Mouse (Mus musculus) testis, adult 2 months (tissue): Measurements from ENCODE around the gene Hectd3. TPM values are rescaled to one million over a fixed set of nuclear protein-coding genes. Genes with fewer than 3 reads are reported as not detected.
A peak's percentile ranks its signal among the peaks of the same experiment; 100 is the strongest.

Source experiments
- H3K27ac ChIP-seq: fragments of 200-500 bp; 2 replicates; pipeline ENCODE4 v1.5.1; 2012; ENCODE audit warnings: low read depth, low read length; ENCODE audit not compliant: control insufficient read depth, insufficient read depth
- H3K27me3 ChIP-seq: fragments of 200-500 bp; 2 replicates; pipeline ENCODE4 v1.6.1; 2012; ENCODE audit warnings: mild to moderate bottlenecking, low read length, moderate library complexity; ENCODE audit not compliant: control insufficient read depth, insufficient read depth
- H3K36me3 ChIP-seq: fragments of 200-500 bp; 2 replicates; pipeline ENCODE4 v1.6.1; 2012; ENCODE audit warnings: mild to moderate bottlenecking, low read length; ENCODE audit not compliant: control insufficient read depth, insufficient read depth
- H3K4me1 ChIP-seq: fragments of 200-500 bp; 2 replicates; pipeline ENCODE4 v1.6.1; 2012; ENCODE audit warnings: low read length; ENCODE audit not compliant: control insufficient read depth, insufficient read depth
- H3K4me3 ChIP-seq: fragments of 200-500 bp; 2 replicates; pipeline ENCODE4 v1.5.1; 2012; ENCODE audit warnings: low read depth, mild to moderate bottlenecking, low read length, moderate library complexity, mixed read lengths; ENCODE audit not compliant: control insufficient read depth
- CTCF ChIP-seq: fragments of 200-500 bp; IDR thresholded peaks from 2 replicates; pipeline ENCODE4 v1.5.1; 2012; ENCODE audit warnings: low read depth, mild to moderate bottlenecking, inconsistent platforms, low read length, moderate library complexity; ENCODE audit not compliant: control insufficient read depth, insufficient read depth, insufficient replicate concordance
- POLR2A ChIP-seq: fragments of 200-500 bp; IDR thresholded peaks from 2 replicates; pipeline ENCODE4 v1.6.1; 2012; ENCODE audit warnings: low read depth, mild to moderate bottlenecking, inconsistent platforms, low read length, moderate library complexity; ENCODE audit not compliant: control insufficient read depth
- polyA plus RNA-seq: library from polyadenylated mRNA; depleted of rRNA; stranded (reverse); fragments of >200 nt; gene quantifications from 2 replicates; pipeline ENCODE4 v1.2.3, GENCODE M21; 2012

Hectd3 gene
- polyA plus RNA-seq, 1 experiment: 10.9 TPM

DNA sequence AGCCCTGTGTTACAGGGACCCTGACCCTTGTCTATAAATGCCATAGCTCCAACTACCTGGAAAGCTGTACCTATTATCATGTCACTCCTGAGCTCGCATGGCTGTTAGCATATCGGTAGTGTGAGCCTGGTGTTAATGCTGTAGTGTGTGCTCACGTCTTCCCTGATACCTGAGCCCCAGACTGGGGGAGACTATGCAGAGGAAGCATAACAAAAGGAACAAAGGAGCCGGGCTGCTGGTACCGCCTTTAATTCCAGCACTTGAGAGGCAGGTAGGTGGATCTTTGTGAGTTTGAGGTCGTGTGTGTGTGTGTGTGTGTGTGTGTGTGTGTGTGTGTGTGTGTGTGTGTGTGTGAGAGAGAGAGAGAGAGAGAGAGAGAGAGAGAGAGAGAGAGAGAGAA is 5.4 kb upstream of the Hectd3 start:
- H3K36me3 ChIP-seq: no peaks in the 10 kb centered on the region
- H3K4me3 ChIP-seq: no peak overlapping the region
- H3K27me3 ChIP-seq: no peaks in the 10 kb centered on the region
- TF ChIP-seq POLR2A (no peak), CTCF (no peak)
- peaks cover 15% of the 10 kb centered on the region for H3K4me1 ChIP-seq
- no peak overlapping the region for H3K27ac ChIP-seq

DNA sequence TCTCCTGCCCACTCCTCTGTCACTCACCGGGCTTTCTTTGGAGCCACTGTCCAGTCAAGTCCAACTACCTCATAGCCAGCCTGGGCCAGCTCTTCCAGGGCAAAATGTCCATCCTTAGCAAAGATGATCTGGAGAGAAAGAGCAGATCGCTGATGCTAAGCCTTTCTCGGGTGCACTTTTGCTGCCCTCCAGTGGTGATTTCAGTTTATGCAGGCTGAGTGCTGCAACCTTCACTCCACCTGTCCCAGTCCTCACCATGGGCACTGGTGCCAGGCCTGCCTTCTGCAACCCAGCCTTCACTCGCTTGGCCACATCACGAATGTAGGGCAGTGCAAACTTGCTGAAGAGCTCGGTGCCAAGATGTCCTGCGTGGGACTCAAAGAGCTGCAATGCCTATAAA is 3.8 kb upstream of the Hectd3 start:
- Histone ChIP-seq H3K4me1 (peaks cover 23% of the 10 kb centered on the region), H3K4me3 (no peak overlapping the region), H3K27ac (no peak overlapping the region), H3K27me3 (no peaks in the 10 kb centered on the region), H3K36me3 (no peaks in the 10 kb centered on the region)
- TF ChIP-seq CTCF (peak; percentile 79; the same call in 1 of the 2 replicates), POLR2A (no peak)

DNA sequence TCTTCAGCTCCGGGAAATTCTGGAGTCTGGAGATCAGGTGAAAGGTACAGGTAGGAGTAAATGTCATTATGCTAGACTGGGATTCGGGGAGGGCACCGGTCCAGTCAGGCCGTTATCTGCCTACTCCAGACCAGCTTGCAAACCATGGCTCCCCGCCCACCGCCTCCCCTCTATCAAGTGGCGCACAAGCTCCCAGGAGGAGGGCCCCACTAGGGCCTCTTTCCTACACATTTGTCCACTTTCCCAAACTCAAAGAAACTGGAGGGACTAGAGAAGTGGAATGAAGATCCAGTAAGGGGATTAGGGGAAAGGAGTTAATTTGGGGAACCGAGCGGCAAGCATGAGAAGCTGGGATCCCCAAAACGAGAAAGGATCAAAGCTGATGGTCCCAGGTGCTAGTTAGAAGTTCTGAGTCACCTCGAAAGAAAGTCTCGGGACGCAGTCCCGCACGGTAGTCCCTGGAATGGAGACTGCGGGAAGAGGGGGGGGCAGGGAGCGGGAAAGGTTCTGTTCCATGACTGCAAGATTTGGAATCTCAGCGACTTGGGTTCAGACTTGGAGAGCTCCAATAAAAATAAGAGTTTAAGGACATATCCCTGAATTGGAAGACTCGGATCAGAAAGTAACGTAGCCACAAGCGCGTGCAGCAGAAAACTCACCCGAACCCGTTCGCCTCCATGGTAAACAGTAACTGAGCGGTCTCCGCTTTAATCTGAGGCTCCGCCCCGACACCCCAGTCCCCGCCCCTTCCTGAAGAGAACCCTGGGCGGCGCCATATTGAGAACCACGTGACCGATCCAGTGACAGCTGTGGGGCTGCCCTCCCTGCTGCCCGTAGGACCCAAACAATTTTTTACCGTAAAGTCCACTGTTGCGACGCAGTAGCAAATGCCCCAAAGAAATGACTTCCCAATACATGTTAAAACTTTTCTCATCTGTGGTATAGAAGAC is 1.2 kb upstream of the Hectd3 start, which contains the start of gene Urod:
Urod (minus strand) TSS at position 742 of the 950 bp plus-strand sequence.
- Histone ChIP-seq H3K4me3 (peak within 1 kb of the TSS; percentile 90), H3K36me3 (no peaks in the 10 kb centered on the region), H3K27ac (peak within 1 kb of the TSS; percentile 33), H3K4me1 (peaks cover 23% of the 10 kb centered on the region), H3K27me3 (no peaks in the 10 kb centered on the region)
- TF ChIP-seq POLR2A: peak; percentile 63
- no peak for TF ChIP-seq CTCF

DNA sequence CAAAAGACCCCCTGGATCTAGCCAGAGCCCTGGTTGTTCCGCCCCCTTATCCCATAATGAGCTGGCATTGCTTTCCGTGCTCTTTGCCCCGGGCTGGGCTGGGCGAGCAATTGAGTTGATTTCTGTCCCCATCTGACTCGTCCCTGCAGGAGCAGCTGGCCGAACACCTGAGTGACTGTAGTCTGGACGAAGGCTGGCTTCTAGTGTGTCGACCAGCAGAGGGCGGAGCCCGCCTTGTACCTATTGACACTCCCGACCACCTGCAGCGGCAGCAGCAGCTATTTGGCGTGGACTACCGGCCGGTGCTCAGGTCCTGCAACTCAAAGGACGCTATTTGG is 650 bp downstream of the Hectd3 start:
- Histone ChIP-seq H3K4me1 (peaks cover 23% of the 10 kb centered on the region), H3K4me3 (peak overlapping the region; percentile 90), H3K27me3 (no peaks in the 10 kb centered on the region), H3K27ac (no peak overlapping the region), H3K36me3 (no peaks in the 10 kb centered on the region)
- TF ChIP-seq POLR2A (no peak), CTCF (no peak)

DNA sequence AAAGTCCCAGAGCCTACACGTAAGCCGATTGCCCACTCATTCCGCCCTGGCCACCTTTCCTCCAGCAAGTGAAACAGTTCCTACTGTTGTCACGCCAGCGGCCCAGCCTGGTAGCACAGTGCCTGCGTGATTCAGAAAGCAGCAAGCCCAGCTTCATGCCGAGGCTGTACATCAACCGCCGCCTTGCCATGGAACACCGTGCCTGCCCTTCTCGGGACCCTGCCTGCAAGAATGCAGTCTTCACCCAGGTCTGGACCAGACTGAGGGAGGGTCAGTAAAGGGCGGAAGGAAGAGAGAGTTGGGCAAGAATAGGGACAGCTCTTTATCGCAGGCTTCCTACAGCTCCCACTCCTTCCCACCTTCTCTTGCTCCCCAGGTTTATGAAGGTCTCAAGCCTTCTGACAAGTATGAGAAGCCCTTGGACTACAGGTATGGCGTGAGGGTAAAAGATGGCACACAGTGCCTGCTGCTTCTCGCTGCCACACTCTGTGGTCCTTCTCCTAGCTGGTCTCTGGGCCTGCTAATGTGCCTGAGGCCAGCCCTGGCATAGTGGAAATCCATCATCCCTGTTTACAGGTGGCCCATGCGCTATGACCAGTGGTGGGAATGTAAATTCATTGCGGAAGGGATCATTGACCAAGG is 4.5 kb downstream of the Hectd3 start:
- TF ChIP-seq POLR2A (no peak), CTCF (no peak)
- Histone ChIP-seq H3K27ac (no peak overlapping the region), H3K4me1 (peaks cover 10% of the 10 kb centered on the region), H3K36me3 (no peaks in the 10 kb centered on the region), H3K27me3 (no peaks in the 10 kb centered on the region), H3K4me3 (no peak overlapping the region)

DNA sequence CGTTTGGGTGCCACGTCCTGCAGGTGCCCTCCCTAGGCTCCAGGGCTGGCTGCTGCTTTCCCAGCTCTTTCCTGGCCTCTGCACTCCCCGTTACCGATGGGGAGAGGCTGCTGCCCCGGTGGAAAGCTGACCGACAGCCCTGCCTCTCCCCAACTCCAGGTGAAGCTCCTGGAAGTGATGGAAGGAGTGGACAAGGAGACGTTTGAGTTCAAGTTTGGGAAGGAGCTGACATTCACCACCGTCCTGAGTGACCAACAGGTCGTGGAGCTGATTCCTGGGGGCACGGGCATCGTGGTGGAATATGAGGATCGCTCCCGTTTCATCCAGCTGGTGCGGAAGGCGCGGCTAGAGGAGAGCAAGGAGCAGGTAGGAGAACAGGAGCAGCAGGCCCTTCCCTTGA is 6.8 kb downstream of the Hectd3 start:
- H3K4me1 ChIP-seq: no peaks in the 10 kb centered on the region
- no peaks in the 10 kb centered on the region for H3K36me3 ChIP-seq
- peak overlapping the region; percentile 51 for H3K4me3 ChIP-seq
- TF ChIP-seq POLR2A (no peak), CTCF (no peak)
- H3K27me3 ChIP-seq: no peaks in the 10 kb centered on the region
- no peak overlapping the region for H3K27ac ChIP-seq
